Mouse (Mus musculus) kidney, postnatal 4 days (tissue): Measurements from ENCODE around the gene Gm17334.
A peak's percentile ranks its signal among the peaks of the same experiment; 100 is the strongest.

Source experiments
- DNase-seq, 2 experiments: peaks; one replicate each; pipeline ENCODE4 v3.0.0; 2021; ENCODE audit warnings: mixed read lengths in 2 of 2

Gm17334 gene

DNA sequence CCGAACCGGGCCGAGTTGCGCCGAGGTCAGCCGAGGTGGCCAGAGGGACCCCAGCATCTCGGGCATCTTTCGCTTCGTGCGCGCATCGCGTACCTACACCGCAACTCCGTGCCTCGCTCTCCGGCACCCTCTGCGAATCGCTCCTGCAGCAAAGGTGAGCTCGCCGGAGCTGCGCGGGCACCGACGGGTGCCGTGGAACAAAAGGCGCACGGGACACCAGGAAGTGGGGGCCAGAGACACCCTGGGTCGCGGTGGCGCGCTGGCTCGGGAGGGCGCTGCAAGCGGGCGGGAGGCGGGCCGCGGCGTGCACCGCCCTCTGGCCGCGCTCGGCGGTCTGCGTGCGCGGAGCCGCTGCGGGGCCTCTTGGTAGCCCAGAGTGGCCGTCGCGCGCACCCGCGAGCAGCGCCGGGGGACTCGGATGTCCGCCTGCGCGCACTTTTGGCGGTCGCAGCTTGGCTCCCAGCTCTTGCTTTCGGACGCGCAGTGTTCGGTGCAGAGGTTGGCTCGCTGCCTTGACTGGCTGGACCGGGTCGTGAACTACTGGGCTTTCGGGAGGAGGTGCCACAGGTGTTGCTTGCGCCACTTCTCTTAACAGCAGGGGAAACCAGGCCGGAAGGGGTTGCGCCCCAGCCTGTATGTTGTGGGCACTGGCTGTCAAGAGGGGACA lies 2.7 kb downstream of the Gm17334 start:
- DNase-seq, result peak; percentile 84 to 92

DNA sequence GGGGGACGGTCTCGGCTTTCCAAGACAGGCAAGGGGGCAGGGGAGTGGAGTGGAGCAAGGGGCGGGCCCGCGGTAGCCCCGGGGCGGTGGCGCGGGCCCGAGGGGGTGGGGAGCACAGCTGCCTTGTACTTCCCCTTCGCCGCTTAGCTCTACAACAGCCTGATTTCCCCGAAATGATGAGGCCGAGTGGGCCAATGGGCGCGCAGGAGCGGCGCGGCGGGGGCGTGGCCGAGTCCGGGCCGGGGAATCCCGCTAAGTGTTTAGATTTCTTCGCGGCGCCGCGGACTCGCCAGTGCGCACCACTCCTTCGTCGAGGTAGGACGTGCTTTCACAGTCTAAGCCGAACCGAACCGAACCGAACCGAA lies 3.2 kb downstream of the Gm17334 start, which contains the start of gene Irf1:
TSS of gene Irf1 (plus strand) at position 255 of the 365 bp plus-strand sequence.
- DNase-seq, result peak; percentile 94 to 96

DNA sequence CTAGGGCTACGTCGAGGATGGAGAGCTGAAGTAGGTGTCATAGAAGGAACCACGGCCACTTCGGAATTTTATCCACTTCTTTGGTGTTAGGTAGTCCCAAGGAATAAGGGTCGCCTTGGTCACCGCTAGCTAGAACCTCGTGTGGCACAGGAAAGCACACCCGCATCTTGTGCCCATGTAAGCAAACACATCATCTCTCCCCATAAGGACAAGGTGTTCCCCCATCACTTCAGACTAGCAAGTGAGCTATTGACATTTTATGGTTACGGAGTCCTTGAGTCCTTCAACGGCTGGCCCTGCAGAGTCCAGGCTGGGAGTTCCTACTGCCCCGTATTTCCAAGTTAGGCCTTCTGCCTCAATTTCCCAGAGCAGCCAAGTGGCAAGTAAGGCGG lies 3.8 kb downstream of the Gm17334 start:
- DNase-seq, result no peak

- no peak for DNase-seq
These were observed 4.4 kb downstream of the Gm17334 start for GRCm38 (mm10) chr11:53768422-53769184.

DNA sequence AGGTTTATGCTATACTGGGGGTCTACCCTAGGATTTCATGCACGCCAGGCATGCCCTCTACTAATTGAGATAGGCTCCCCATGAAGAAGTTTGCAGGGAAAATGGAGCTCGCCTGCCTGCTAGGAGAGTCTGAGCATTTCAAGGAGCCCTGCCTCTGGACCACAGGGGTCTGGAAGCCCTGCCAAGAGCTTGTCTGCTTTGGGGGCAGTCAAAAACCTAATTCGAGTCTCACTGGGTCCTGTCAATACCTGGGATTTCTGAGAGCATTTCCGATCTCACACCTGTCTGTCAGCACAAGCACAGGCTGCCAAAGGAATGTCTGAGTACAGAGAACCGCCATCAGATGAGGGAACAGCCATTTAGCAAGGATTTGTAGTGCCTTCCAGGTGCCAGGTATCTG lies 8.4 kb downstream of the Gm17334 start:
- no peak for DNase-seq

GRCm38 (mm10) chr11:53763496-53764140 lies 9.4 kb downstream of the Gm17334 start:
- DNase-seq, result peak; percentile 93 to 96

DNA sequence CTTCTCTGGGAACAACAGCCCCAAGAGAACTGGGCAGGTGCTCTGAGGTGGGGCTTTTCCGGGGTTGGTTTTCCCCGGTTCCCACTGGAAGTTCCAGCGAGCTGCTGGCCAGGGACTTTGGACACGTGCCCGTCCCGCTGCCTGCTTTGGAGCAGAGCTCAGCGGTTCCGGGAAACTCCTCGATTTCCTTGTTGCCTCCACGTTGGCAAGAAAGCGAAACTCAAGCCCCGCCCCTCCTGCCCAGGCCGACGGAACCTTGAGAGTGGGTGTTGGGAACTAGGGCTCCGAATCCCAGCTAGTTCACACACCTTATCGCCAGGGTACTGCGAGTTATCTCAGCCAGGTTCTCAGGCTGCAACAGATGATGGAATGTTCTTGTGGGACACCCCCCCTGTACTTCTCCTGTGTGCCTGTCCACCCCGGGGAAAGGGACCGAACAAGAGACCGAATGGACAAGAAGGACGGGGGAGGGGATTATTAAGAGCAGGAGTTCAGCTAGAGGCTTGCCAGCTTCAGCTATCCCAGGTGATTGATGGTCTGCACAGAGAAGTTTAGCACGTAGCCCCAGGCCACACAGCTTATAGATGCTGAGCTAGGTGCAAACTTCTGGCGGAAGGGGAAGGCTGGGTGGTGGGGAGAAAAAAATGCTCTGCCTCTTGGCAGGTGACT lies 10.0 kb downstream of the Gm17334 start:
- DNase-seq, result peak; percentile 89 to 95

DNA sequence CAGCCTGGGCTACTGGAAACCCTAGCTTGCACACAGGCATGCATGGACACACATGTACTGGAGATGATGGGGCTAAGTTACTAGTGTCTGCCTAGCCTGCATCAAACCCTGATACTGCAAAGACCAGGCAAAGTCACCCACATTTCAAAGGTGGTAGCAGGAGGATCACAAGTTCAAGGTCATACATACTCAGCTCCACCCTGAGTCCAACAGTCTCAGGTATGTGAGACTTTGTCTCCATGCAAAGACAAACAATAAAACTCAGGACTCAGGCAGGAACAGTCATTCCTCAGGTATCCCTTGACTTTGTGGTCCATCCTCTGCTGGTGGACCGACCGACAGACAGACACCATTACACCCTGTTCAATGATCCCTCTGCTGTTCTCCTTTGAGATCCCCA lies 10.6 kb downstream of the Gm17334 start:
- DNase-seq, result no peak

GRCm38 (mm10) chr11:53761822-53762221 lies 11.2 kb downstream of the Gm17334 start:
- DNase-seq, result peak; percentile 83 to 90

DNA sequence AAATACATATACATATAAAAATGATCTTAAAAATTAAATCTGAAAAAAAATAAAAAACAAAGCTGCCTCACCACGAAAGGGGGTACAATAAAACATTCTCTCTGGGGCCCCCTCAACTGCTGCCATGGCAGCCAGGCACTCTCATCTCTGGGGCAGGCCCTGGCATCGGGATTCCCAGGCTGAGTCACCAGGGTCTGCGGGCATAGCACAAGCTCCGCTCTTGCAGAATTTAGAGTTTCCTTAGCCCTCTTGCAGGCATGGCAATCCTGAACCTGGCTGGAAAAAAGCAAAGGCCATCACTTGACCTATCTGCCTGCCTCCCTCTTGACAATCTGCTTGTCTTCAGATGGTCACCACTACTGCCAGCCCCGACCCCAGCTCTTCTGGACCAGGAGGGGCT lies 11.7 kb downstream of the Gm17334 start:
- no peak for DNase-seq

DNA sequence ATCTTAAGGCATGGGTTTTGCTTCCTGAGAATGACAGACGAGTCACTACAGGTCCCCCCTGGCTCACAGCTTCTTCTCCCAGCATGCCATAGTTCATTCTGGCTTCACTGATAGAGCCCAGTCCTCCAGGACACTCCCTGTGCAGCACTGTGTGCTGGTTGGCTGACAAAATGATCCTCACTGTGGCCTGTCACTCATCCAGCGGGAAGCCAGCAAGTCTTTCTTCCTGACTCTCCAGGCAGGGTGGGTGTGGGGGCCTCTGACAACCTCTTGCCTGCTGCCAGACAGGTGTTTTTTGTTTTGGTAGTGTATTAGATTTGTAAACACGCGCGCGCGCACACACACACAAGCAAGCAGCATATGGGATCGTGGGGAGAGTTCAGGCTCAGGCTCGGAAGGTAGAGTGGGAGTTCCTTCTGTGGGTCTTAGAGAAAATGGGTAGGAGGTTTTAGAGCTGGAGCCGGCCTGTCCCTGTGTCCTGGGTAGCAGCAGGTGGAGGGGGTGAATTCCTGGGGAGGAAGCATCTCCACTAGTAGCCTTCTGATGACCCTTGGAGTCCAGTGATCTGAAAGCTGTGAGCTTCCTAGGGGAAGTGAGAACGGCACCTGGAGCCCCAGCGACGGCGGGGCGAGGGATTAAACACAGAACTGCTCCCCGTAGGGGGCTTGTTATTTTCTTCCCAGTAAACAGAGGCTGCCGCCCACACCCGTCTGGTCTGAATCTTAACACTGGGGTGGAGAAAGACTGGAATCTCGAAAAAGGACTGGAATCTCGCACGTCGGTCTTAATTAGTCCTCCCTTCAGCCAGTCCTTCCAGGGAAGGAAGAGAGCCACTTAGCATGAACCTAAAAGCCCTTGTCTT lies 13.2 kb downstream of the Gm17334 start:
- DNase-seq, result peak; percentile 22 to 47

DNA sequence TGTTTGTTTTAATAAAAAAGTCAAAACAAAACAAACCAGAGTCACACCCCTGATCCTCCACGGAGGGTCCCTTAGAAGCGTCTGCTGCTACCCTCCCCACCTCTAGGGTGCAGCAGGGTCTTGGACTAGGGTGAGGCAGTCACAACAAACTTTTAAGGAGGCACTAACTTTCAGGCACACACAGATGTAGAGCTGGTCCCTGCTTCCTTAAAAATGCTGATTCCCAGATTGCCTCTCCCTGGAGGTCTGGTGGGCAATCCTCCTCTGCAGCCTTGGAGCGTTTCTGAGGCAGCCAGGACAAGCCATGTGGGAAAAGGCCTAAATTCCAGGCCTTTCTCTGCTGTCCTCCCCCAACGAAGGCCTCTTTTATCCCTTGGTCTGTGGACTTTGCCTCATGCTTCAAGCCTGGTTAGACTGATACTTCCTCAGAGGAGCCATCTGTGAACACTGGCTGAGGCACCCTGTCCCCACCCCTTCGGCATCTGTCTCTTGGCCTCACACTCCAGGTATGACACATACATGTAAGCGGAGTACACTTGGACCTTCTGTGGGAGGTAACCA lies 14.1 kb downstream of the Gm17334 start:
- peak; percentile 39 to 62 for DNase-seq

GRCm38 (mm10) chr11:53758033-53758432 lies 15.0 kb downstream of the Gm17334 start:
- DNase-seq, result peak in 1 of 2 experiments; percentile 24

- no peak for DNase-seq
These were observed 15.4 kb downstream of the Gm17334 start for GRCm38 (mm10) chr11:53757612-53758011.

- no peak for DNase-seq
These were observed 17.9 kb downstream of the Gm17334 start for GRCm38 (mm10) chr11:53755011-53755595.

DNA sequence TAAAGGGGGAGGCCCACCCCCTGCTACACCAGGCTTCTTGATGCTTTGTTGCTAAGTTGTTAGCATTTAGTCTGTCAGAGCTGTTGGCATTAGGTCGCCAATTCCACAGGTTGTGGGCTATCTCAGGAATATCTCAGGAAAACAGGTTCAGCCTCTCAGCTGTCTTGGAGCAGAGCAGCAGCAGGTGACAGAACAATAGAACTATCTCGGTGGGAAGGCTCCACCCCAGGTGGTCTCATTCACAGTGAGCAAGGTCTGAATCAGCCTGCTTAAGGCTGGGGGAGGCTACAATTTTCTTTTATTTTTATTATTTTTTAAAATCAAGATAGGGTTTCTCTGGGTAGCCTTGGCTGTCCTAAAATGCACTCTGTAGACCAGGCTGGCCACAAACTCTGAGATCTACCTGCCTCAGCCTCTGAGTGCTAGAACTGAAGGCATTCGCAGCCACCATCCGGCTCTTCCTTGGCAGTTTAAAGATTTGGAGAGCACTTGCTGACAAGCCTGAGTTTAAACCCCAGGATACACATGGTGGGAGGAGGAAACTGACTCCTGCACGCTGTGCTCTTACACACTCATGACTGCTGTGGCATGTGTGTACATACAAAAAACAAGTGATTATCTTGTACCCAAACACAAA lies 23.2 kb downstream of the Gm17334 start:
- no peak for DNase-seq

DNA sequence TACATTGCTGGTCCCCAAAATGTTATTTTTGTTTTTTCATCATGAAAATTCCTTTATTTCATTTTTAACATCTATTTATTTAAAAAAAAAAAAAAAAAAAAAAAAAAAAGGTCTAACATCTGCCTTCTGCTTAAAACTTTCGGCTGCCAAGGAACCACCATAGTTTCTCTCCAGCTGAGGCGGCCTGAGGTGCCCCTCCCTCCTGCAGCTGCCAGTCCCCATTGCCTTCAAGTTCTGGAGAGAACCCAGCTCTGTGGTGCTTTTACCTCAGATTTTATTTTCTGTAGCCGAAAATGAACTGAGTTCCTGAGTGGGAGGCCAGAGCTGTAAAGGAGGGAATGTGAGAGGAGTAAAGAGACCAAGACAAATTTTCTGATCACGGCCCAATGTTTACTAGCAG lies 23.7 kb downstream of the Gm17334 start:
- no peak for DNase-seq

DNA sequence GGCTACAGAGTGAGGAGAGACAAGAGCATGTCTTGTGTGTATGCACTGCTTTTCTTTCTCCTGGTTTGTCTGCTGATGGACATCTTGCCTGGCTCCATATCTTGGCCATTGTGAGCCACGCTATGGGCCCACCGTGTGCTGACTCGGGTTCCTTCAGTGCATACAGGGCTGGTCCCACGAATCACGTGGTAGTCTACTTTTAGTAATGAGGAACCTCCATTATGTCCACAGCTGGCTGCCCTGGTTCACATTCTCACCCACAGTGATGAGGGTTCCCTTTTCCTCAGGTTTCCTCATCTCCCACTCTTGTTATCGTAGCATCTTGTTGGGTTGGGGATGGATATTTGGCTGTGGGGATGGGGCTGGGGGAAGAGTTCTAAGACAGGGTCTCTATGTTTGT lies 24.4 kb downstream of the Gm17334 start:
- DNase-seq, result no peak

- DNase-seq, result no peak
These were observed 25.0 kb downstream of the Gm17334 start for GRCm38 (mm10) chr11:53747985-53748384.

GRCm38 (mm10) chr11:53745260-53745659 lies 27.7 kb downstream of the Gm17334 start:
- DNase-seq, result no peak

DNA sequence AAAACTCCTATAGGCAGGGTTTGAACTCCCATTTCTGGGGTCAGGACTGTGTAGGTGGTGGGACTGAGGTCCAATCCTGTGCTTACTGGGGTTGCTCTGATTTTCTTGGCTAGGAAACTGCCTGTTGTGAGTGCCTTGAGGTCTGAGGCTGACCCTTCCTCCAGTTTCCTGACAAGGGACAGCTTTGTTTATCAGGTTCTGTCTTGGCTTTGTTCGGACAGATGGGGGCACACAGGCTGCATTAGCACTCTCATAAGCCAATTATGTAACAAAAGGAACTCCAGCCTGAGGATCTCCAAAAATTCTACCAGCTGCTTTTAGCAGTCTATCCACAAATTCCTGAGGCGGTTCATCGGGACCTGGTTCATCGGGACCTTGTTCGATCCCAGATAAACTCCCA lies 30.6 kb downstream of the Gm17334 start:
- peak; percentile 11 to 31 for DNase-seq
